Mouse (Mus musculus) thymus, adult 18-20 months (tissue): ENCODE data around the gene Tspan14.

Source experiments
- DNase-seq, 2 experiments: peaks; one replicate each; pipeline ENCODE4 v3.0.0; 2022; ENCODE audit warnings: mixed read lengths in 2 of 2

Gene Tspan14

GRCm38 (mm10) chr14:40870598-40870997, 96.0 kb downstream of the Tspan14 start:
- DNase-seq = no peak

- DNase-seq = no peak
These were observed 101.6 kb downstream of the Tspan14 start for GRCm38 (mm10) chr14:40864811-40865514.

GRCm38 (mm10) chr14:40863659-40864058, 102.9 kb downstream of the Tspan14 start:
- no peak for DNase-seq

GRCm38 (mm10) chr14:40863022-40863421, 103.6 kb downstream of the Tspan14 start:
- no peak for DNase-seq
